Mouse (Mus musculus) forebrain, embryonic 11.5 days (tissue): ENCODE results near the gene Prrc2b. TPM values are rescaled to one million over a fixed set of nuclear protein-coding genes. Genes with fewer than 3 reads are reported as not detected.

Source experiments
- ATAC-seq: fragments of 200-750 bp; cut with Nextera tagmentation; replicated peaks from 2 replicates; pipeline ENCODE4 v1.8.0; 2017; ENCODE audit warnings: moderate TSS enrichment; ENCODE audit not compliant: low FRiP score
- DNase-seq: peaks from one replicate; pipeline ENCODE4 v3.0.0-alpha.2; 2017; ENCODE audit warnings: low spot score
- H3K27ac ChIP-seq: fragments of 300-500 bp; sonication (generic); 2 replicates; pipeline ENCODE4 v1.5.1; 2014; ENCODE audit warnings: low read depth, low read length
- H3K27me3 ChIP-seq: fragments of 300-500 bp; sonication (generic); 2 replicates; pipeline ENCODE4 v1.6.1; 2014; ENCODE audit warnings: mild to moderate bottlenecking, low read length, mixed read lengths; ENCODE audit not compliant: control insufficient read depth, insufficient read depth
- H3K36me3 ChIP-seq: fragments of 300-500 bp; sonication (generic); 2 replicates; pipeline ENCODE4 v1.6.1; 2014; ENCODE audit warnings: mild to moderate bottlenecking, low read length, moderate library complexity, mixed read lengths; ENCODE audit not compliant: control insufficient read depth, insufficient read depth
- H3K4me1 ChIP-seq: fragments of 300-500 bp; sonication (generic); replicated peaks from 2 replicates; pipeline ENCODE4 v1.6.1; 2014; ENCODE audit warnings: low read length, mixed read lengths; ENCODE audit not compliant: control insufficient read depth, insufficient read depth
- H3K4me2 ChIP-seq: fragments of 300-500 bp; sonication (generic); 2 replicates; pipeline ENCODE4 v1.6.1; 2014; ENCODE audit warnings: low read depth, mild to moderate bottlenecking, low read length, moderate library complexity, mixed read lengths; ENCODE audit not compliant: severe bottlenecking
- H3K4me3 ChIP-seq: fragments of 300-500 bp; sonication (generic); 2 replicates; pipeline ENCODE4 v1.5.1; 2014; ENCODE audit warnings: low read depth, low read length
- H3K9ac ChIP-seq: fragments of 300-500 bp; sonication (generic); 2 replicates; pipeline ENCODE4 v1.6.1; 2014; ENCODE audit warnings: low read length
- H3K9me3 ChIP-seq: fragments of 300-500 bp; sonication (generic); 2 replicates; pipeline ENCODE4 v1.6.1; 2016; ENCODE audit warnings: low read length, mixed read lengths; ENCODE audit not compliant: control insufficient read depth
- WGBS: fragments of 180-500 bp; shearing (Covaris S2); extraction: QIAGEN DNeasy Blood & Tissue Kit; methylation state at CpG from one replicate; pipeline ENCODE4 v1.1.7; 2014; 5-methylcytosine and 5-hydroxymethylcytosine counted together
- polyA plus RNA-seq: library from polyadenylated mRNA; unstranded; fragments of >200 nt; fragmentation: Nextera tagmentation; extraction: Ambion mirVana; gene quantifications from 2 replicates; pipeline ENCODE4 v1.2.1, GENCODE M21; 2014

The Prrc2b gene
- polyA plus RNA-seq, 1 experiment from 2014 or later = 102 TPM

- no peak overlapping the region for H3K9ac ChIP-seq
- H3K27ac ChIP-seq = no peak overlapping the region
- WGBS = 90% methylated on average over 5 of the region's 5 CpGs
- H3K27me3 ChIP-seq = no peaks in the 10 kb centered on the region
- no peak overlapping the region for H3K4me3 ChIP-seq
- no peak for DNase-seq
- no peak for ATAC-seq
- no peaks in the 10 kb centered on the region for H3K9me3 ChIP-seq
- H3K4me1 ChIP-seq = no peaks in the 10 kb centered on the region
- peaks cover 25% of the 10 kb centered on the region; the same call in 1 of the 2 replicates for H3K36me3 ChIP-seq
- H3K4me2 ChIP-seq = no peak overlapping the region
Measured at GRCm38 (mm10) chr2:32189060-32189681, 38.3 kb downstream of the Prrc2b start.

- ATAC-seq (no peak), DNase-seq (no peak)
- Histone ChIP-seq H3K4me2 (no peak overlapping the region), H3K9me3 (no peaks in the 10 kb centered on the region), H3K9ac (no peak overlapping the region), H3K36me3 (peaks cover 33% of the 10 kb centered on the region), H3K27me3 (no peaks in the 10 kb centered on the region), H3K27ac (no peak overlapping the region), H3K4me3 (no peak overlapping the region), H3K4me1 (no peaks in the 10 kb centered on the region)
- 88% methylated on average over 1 of the region's 1 CpGs for WGBS
Measured at GRCm38 (mm10) chr2:32190620-32191019, 39.7 kb downstream of the Prrc2b start.

- WGBS = 86% methylated on average over 16 of the region's 18 CpGs
- DNase-seq = peak; percentile 72
Measured at GRCm38 (mm10) chr2:32191872-32192507, 41.1 kb downstream of the Prrc2b start.

GRCm38 (mm10) chr2:32198977-32199376, 48.1 kb downstream of the Prrc2b start:
- no peak overlapping the region for H3K4me2 ChIP-seq
- H3K9ac ChIP-seq = no peak overlapping the region
- DNase-seq (no peak), ATAC-seq (no peak)
- no peak overlapping the region for H3K27ac ChIP-seq
- 81% methylated on average over 11 of the region's 11 CpGs for WGBS
- no peak overlapping the region for H3K4me3 ChIP-seq
- no peaks in the 10 kb centered on the region for H3K9me3 ChIP-seq
- peaks cover 54% of the 10 kb centered on the region for H3K36me3 ChIP-seq
- H3K4me1 ChIP-seq = no peaks in the 10 kb centered on the region
- no peaks in the 10 kb centered on the region for H3K27me3 ChIP-seq

More at GRCm38 (mm10) chr2:32191872-32192507, 41.1 kb downstream of the Prrc2b start:
- no peaks in the 10 kb centered on the region for H3K27me3 ChIP-seq
- H3K4me3 ChIP-seq = no peak overlapping the region
- H3K36me3 ChIP-seq = peaks cover 40% of the 10 kb centered on the region
- no peaks in the 10 kb centered on the region for H3K9me3 ChIP-seq
- H3K4me2 ChIP-seq = no peak overlapping the region
- H3K4me1 ChIP-seq = no peaks in the 10 kb centered on the region
- no peak overlapping the region for H3K27ac ChIP-seq
- ATAC-seq = no peak
- H3K9ac ChIP-seq = no peak overlapping the region

GRCm38 (mm10) chr2:32200033-32200432, 49.2 kb downstream of the Prrc2b start:
- no peak for DNase-seq
- Histone ChIP-seq H3K36me3 (peaks cover 53% of the 10 kb centered on the region), H3K9me3 (no peaks in the 10 kb centered on the region), H3K27ac (no peak overlapping the region), H3K4me2 (no peak overlapping the region), H3K4me3 (no peak overlapping the region), H3K4me1 (no peaks in the 10 kb centered on the region), H3K9ac (no peak overlapping the region), H3K27me3 (no peaks in the 10 kb centered on the region)
- ATAC-seq = no peak
- 96% methylated on average over 4 of the region's 4 CpGs for WGBS

- DNase-seq (no peak), ATAC-seq (no peak)
- Histone ChIP-seq H3K36me3 (peaks cover 56% of the 10 kb centered on the region), H3K27me3 (no peaks in the 10 kb centered on the region), H3K27ac (no peak overlapping the region), H3K9me3 (no peaks in the 10 kb centered on the region), H3K4me3 (no peak overlapping the region), H3K9ac (no peak overlapping the region), H3K4me2 (no peak overlapping the region), H3K4me1 (no peaks in the 10 kb centered on the region)
- WGBS = 97% methylated on average over 11 of the region's 11 CpGs
Measured at GRCm38 (mm10) chr2:32200712-32201111, 49.8 kb downstream of the Prrc2b start.

GRCm38 (mm10) chr2:32201527-32201926, 50.6 kb downstream of the Prrc2b start:
- Histone ChIP-seq H3K36me3 (peaks cover 50% of the 10 kb centered on the region), H3K4me2 (no peak overlapping the region), H3K4me1 (no peaks in the 10 kb centered on the region), H3K4me3 (no peak overlapping the region), H3K27me3 (no peaks in the 10 kb centered on the region), H3K9ac (no peak overlapping the region), H3K27ac (no peak overlapping the region), H3K9me3 (no peaks in the 10 kb centered on the region)
- DNase-seq (no peak), ATAC-seq (no peak)
- WGBS = 85% methylated on average over 7 of the region's 7 CpGs

GRCm38 (mm10) chr2:32203853-32204252, 53.0 kb downstream of the Prrc2b start:
- ATAC-seq = no peak
- Histone ChIP-seq H3K4me1 (no peaks in the 10 kb centered on the region), H3K27ac (no peak overlapping the region), H3K27me3 (no peaks in the 10 kb centered on the region), H3K4me2 (no peak overlapping the region), H3K9ac (no peak overlapping the region), H3K36me3 (peaks cover 61% of the 10 kb centered on the region), H3K9me3 (no peaks in the 10 kb centered on the region), H3K4me3 (no peak overlapping the region)
- WGBS = 95% methylated on average over 13 of the region's 13 CpGs
- DNase-seq = no peak

- Histone ChIP-seq H3K36me3 (peaks cover 45% of the 10 kb centered on the region), H3K27me3 (no peaks in the 10 kb centered on the region), H3K9me3 (no peaks in the 10 kb centered on the region), H3K4me2 (no peak overlapping the region), H3K27ac (no peak overlapping the region), H3K4me3 (no peak overlapping the region), H3K9ac (no peak overlapping the region), H3K4me1 (no peaks in the 10 kb centered on the region)
- no peak for ATAC-seq
- 95% methylated on average over 1 of the region's 1 CpGs for WGBS
- DNase-seq = no peak
Measured at GRCm38 (mm10) chr2:32207682-32208081, 56.8 kb downstream of the Prrc2b start.
